Mouse (Mus musculus): Measurements from ENCODE around the gene Hoxb1.

The Hoxb1 gene

DNA sequence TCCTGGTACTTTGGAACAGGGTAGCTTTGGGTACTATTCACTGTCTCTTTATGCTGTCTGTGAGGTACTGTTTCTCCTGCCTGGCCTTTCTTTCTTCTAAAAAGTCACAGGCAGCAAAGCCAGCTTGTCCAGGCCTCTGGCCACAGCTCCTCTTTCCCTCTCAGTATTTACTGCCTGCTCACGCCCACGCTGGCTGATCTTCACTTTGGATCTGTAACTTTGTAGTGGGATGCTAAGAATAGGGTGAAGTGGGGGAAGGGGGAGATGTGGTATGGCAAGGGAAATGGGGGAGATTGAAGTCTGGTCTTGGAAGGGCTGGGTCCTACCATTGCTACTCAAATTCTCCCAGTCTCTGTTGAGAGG lies 31.6 kb upstream of the Hoxb1 start:
- no peak for DNase-seq (ENCODE audit: low spot score in 2 of 2)

DNA sequence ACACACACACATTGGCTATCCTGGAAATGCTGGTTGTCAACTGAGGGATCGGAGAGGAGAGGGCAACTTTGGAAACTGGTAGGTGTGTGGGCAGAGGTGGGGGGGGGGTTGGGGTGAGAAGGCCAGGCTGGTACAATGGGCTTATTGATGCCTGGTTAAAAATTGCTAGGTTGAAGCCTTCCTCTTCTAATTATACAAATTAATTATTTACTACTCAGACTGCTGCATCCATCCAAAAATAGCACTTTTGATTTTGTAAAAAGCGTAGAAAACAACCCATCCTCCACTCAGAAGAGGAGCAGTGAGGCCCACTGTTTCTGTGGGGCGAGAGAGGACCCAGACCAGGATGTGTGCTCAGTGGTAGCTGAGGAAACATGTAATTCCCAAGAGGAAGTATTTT lies 30.6 kb upstream of the Hoxb1 start:
- DNase-seq (ENCODE audit: low spot score in 2 of 2), result no peak

DNA sequence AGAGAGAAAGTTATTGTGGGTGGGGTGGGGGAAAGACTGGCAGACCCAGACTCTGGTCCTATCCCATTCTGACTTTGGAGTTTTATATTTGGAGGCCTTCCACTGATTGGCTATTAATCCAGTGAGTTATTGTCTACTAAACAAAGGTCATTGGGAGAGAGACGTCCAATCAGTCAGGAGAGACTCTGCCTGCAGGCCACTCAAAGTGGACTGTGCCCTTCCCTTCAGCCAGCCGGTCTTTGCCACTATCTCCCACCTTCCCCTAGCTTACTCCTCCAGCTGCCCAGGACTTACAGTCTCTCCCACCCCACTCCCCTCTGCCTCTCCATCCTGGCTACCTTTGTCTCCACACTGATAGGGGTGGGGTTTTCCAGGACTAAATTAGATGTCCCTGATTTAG lies 29.0 kb upstream of the Hoxb1 start:
- no peak for DNase-seq (ENCODE audit: low spot score in 2 of 2)

GRCm38 (mm10) chr11:96337026-96337425 lies 28.5 kb upstream of the Hoxb1 start:
- DNase-seq (ENCODE audit: low spot score in 2 of 2), result no peak

DNA sequence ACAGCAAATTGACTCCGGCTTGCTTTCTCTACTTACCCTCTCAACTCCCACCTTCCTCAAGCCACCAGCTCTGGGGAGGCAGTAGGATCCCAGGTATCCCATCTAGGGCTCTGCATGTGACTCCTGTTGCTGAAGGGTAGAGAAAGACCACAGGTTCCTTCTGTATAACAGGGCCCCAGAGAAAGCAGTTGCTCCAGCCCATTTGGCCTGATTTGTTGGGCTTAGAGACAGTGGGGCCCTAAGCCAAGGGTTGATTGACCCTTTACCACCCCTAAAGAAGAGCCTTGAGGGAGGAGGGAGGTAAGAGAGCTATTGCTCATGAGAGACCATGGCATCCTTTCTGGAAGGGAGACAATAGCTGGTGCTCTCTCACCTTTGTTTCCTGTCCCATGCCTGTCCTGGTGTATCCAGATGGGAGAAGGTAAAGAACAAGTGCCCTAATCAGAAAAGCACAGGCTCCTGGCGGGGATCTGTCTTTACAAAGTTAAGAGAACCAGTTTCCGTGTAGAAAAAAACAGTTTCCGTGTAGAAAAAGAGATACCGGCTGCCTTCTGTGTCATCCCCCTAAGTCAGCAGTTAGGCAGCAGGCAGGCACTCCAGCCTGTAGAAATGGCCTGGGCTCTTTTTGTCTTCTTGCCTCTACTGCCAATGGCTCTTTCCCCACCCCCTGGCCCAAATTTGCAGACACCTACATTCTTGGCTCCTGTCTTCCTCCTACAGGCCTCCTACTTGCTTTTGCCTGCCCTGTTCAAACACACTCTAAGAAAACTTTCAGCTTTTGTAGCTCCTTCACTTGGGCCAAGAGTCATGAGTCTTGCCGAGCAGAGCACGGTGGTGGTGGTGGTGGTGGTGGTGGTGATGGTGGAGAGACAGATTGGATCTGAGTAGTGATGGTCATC lies 26.3 kb upstream of the Hoxb1 start:
- no peak for DNase-seq (ENCODE audit: low spot score in 2 of 2)

GRCm38 (mm10) chr11:96340698-96341365 lies 24.7 kb upstream of the Hoxb1 start:
- no peak for DNase-seq (ENCODE audit: low spot score in 2 of 2)

GRCm38 (mm10) chr11:96341701-96342575 lies 23.6 kb upstream of the Hoxb1 start:
- DNase-seq (ENCODE audit: low spot score in 2 of 2), result no peak

DNA sequence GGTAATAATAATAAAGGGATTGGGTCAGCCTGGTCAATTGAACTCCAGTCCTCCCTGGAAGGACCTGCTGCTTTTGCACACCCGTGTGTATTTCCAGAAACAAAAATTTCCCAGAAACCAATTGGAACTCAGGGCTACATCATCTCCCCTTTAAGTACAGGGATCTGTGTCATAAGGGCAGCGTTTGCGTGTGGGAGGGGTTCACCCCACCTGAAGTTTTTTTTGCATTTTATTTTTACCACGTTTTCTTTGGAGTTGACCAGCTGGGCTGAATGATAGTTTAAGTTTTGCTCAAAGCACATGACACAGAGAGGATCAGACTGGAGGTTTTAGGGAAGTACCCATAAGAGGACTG lies 23.0 kb upstream of the Hoxb1 start:
- DNase-seq (ENCODE audit: low spot score in 2 of 2), result no peak

DNA sequence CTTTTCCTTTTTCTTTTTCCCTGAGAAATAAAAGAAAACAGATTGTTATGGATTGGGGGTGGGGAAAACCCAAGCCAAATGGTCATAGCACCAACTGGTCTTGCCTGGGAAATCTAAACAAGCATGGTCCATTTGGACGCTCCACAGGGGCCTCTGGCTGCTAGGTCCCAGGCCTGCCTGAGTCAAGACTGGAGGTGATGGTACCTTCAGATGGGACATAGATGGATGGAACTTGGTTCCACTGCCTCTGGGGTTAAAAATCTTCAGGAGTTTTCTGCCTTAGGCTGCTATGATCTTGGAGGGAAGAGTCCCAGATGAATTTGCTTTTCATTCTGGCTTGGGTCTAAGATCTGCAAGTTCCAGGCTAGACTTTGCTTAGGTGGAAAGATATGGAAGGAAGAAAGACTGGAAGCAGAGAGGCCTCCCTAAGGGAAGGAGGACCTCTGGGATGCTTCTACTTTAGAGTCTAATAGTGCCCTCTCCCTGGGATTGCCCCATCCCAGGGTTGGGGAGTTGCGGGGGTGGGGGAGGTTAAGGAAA lies 22.3 kb upstream of the Hoxb1 start:
- no peak for DNase-seq (ENCODE audit: low spot score in 2 of 2)

DNA sequence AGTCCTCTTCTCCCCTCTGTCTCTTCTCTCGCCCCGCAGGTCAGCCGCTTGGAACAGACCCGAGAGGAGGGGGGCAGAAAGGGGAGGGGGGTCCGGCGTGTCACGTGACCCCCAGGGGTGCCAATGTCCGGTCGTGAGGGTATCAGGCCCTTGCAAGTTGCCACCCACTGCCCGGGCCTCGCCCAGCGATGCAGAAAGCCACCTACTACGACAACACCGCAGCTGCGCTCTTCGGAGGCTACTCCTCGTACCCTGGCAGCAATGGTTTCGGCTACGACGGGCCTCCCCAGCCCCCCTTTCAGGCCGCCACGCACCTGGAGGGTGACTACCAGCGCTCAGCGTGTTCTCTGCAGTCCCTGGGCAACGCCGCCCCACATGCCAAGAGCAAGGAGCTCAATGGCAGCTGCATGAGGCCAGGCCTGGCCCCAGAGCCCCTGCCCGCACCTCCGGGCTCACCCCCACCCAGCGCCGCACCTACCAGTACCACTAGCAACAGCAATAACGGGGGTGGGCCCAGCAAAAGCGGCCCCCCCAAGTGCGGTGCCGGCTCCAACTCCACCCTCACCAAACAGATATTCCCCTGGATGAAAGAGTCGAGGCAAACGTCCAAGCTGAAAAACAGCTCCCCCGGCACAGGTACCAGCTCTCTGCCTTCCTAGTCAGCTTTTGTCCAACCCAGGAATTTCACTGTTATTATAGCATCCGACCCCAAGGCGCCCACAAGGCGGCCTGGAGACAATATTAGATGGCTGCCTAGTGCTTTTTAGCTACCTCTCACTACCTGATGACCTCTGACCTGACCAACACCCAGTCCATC lies 21.3 kb upstream of the Hoxb1 start:
- no peak for DNase-seq (ENCODE audit: low spot score in 2 of 2)

GRCm38 (mm10) chr11:96344878-96345159 lies 20.7 kb upstream of the Hoxb1 start:
- DNase-seq (ENCODE audit: low spot score in 2 of 2), result no peak

DNA sequence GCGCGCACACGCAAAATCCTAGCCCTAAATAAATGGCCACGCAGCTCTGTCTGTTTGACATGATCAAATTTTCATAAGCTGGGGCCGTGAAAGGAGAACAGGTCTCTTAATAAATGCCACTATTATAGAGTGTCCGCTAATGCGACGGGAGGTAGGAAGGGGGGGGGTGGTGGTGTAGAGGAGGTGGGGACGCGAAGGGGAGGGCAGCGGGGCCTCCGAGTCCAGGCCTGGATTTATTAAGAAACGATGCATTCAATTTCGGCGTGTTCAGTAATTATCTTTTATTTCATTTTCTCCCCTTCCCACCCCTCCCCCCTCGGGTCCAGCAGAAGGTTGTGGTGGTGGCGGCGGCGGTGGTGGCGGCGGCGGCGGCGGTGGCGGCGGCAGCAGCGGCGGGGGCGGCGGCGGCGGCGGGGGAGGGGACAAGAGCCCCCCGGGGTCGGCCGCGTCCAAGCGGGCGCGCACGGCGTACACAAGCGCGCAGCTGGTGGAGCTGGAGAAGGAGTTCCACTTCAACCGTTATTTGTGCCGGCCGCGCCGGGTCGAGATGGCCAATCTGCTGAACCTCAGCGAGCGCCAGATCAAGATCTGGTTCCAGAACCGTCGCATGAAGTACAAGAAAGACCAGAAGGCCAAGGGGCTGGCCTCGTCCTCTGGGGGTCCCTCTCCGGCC lies 20.2 kb upstream of the Hoxb1 start:
- no peak for DNase-seq (ENCODE audit: low spot score in 2 of 2)

DNA sequence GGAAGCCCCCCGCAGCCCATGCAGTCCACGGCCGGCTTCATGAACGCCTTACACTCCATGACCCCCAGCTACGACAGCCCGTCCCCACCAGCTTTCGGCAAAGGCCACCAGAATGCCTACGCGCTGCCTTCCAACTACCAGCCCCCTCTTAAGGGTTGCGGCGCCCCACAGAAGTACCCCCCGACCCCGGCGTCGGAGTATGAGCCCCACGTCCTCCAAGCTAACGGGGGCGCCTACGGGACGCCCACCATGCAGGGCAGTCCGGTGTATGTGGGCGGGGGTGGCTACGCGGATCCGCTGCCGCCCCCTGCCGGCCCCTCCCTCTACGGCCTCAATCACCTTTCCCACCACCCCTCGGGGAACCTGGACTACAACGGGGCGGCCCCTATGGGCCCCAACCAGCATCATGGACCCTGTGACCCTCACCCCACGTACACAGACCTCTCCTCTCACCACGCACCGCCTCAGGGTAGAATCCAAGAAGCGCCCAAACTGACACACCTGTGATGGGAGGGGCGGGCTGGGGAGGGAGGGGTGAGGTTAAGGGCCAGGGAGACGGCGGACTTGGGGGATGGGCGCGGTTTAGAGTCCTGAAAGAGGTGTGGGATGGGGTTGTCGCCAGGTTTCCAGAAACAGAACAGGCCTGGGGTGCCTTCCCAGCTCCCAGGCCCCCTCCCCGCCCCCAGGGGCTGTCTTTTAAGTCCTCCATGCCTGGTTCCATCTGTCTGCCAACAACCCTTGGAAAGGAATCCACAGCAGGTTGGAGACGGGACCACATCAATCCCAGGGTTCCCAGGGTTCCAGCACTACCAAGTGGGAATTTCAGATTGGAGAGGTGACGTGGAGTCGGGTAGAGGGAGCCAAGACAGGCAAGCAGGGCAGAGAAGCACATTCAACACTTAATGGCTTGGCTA lies 19.4 kb upstream of the Hoxb1 start:
- DNase-seq (ENCODE audit: low spot score in 2 of 2), result no peak

GRCm38 (mm10) chr11:96346916-96347520 lies 18.5 kb upstream of the Hoxb1 start:
- no peak for DNase-seq (ENCODE audit: low spot score in 2 of 2)

GRCm38 (mm10) chr11:96347717-96348116 lies 17.8 kb upstream of the Hoxb1 start:
- no peak for DNase-seq (ENCODE audit: low spot score in 2 of 2)

DNA sequence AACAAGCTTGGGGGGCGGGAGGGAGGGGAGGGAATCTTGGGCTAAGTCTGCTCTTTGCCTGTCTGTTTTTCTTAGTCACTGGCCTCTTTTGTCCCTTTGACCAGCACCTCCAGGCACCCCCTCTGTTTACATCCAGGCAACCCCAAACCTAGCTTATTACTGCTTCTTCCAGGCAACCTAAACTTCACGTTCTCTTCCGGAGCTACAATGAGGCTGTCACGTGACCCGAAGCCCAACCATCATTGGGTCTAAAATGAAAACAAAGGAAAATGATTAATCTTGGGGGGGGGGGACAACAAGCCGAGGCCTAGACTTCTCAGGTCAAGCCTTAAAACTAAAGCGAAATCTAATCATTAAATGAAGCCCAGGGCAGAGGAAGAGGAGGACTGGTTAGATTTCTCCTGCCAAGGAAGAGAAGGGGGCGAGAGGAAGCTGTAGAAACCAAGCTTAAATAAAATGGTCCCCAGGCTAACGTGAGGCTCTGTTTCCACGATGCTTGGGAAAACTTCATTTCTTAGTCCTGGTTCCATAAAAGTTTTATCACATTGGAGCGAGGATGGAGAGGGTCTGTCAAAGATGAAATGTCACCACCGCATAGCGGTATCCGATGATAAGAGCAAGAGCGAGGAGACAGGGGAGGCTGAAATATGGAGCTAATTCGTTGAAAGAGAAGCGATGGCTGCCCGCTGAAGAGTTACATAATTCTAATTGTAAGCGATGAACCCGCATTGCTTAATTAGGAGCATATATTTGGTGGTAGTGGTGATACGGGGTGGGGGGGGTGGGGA lies 17.2 kb upstream of the Hoxb1 start:
- no peak for DNase-seq (ENCODE audit: low spot score in 2 of 2)

GRCm38 (mm10) chr11:96348988-96349387 lies 16.6 kb upstream of the Hoxb1 start:
- no peak for DNase-seq (ENCODE audit: low spot score in 2 of 2)

DNA sequence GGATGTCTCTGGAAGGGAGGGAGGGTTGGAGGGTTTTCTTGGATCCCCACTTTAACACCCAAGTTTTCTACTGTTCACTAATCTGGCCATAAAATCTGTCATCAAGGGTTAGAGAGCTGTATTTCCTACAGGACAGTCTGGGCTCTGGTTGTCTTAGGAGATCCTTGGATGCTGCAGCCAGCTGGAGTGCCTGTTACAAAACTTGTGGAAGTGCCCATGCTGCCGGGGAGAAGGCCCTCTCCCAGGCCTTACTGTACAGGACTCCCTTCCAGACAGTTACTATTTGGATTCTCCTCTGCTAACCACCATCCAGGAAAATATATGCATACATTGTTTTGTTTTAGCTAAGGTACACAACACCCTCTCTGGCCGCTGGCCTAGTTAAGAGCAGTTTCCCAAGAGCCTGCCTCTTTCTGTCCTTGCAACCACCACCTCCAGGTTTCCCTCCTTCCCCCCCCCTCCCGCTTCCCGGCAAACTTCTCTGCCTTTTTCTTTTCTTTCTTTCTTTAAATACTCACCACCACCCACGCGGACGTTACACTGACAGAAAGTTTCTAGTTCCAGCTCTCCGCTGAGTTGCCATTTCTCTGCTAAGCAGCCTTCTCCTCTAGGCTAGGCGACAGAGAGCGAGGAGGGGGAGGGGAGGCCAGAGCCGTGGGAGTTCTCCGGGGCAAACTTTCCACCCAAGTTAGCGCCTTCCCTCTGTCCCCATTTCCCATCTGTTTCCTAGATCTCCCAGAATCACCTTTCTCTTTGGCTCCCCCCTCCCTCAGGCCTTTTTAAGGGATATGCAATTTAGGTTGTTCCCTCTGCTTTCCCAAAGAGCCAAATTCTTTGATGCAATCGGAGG lies 15.8 kb upstream of the Hoxb1 start:
- no peak for DNase-seq (ENCODE audit: low spot score in 2 of 2)

All from left cerebral cortex, adult 9 months (tissue).